Mouse (Mus musculus) A20 (cell line): ENCODE measurements around the gene Htr2a.
A peak's percentile ranks its signal among the peaks of the same experiment; 100 is the strongest.

Source experiments
- DNase-seq: peaks from one replicate; pipeline ENCODE4 v3.0.0-alpha.2; 2011; ENCODE audit warnings: low read depth, low spot score

Htr2a gene

DNA sequence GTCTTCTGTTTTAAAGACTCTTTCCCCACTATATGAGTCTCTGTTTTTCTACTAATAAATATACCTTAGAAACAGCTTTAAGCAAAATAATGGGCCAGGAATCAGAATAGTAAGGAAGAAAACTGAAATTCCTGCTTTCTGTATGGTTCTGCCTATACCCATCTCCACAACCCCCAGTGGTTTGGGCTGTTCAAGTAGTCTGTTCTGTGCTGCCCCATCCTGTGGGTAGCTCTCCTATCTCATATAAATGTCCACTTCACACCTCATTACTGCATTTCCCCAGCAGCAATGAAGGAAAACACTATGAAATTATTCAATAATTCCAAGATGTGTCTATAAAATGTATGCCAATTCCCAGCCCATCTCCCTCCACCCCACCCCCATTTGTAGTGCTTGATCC is 56.8 kb downstream of the Htr2a start:
- no peak for DNase-seq

- no peak for DNase-seq
These were observed 58.6 kb downstream of the Htr2a start for GRCm38 (mm10) chr14:74699241-74699640.

DNA sequence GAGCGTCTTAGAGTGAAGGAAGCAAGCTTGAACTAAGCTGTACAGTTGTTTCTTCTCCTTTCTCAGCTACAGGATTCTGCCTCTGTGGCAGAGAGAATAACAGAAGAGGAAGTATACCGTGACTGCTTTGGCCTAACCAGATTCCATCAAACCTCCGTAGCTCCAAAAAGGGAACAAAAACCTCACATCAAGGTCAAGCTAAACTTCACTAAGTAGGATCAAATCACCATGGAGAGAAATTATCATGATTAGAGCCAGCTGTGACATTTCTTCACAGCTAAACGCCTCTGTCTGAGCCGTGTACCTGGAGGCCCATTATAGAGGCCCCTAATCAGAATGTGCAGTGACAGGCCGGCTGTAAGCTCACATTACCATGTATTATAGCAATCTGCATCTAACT is 63.3 kb downstream of the Htr2a start:
- peak; percentile 59 for DNase-seq

GRCm38 (mm10) chr14:74709054-74709453 is 68.4 kb downstream of the Htr2a start:
- peak; percentile 72 for DNase-seq

DNA sequence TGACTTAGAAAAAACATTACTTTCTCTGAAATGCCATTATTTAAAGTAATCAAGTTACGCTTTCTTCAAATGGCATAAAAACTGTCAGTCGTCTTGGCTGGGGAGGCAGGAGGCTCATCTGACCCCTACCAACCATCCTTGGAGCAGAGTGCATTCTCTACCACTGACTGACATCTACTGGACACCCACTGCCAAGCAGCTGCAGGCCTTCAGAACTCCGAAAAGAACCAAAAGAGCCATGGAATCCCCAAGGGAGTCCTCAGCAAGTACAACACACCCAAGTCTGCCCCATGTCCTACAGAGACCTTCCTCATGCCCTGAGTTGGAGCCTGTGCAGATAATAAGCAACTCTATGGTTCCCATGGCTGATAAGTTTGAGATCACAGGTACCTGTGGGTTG is 82.9 kb downstream of the Htr2a start:
- no peak for DNase-seq

DNA sequence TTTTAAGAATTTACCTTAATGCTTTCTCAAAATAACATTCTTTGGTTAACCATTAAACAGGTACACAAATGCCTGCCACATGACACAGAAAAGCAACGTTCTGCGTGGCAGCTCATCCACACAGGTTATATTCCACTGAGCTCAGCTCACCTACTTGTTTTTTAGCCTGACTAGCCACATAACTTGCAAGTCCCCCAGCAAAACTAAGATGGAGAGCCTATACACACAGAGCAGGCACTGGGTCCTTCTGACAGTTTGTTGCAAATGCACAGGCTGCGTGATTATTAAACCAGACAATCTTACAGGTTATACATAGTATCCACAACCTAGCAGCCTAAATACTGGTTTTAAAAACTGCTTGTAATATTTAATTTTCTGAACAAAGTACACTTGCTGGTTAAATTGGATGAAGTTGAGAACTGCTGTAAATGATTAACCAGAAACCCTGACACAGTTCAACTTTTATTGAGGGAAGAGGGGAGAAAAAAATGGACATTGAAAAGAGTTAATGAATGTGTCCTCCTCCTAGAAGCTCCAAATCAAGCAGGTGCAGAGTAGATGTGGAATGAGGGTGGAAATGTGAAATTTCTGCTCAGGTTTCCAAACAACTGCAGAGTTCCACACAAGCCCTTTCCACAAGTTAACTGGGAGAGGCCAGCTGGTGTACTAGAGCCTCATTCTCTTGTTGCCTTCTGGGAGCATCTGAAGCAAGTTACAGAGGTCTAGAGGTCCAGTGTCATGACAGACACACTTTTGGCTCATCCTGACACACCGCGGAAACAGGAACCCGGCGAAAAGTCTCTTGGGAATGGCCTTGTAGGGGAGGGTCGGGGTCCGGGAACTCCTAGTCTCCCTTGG is 90.8 kb downstream of the Htr2a start:
- no peak for DNase-seq

- DNase-seq = peak; percentile 96
These were observed 91.6 kb downstream of the Htr2a start, which contains the start of gene Esd for GRCm38 (mm10) chr14:74732079-74732783. TSS of gene Esd (plus strand) at chr14:74732297.

DNA sequence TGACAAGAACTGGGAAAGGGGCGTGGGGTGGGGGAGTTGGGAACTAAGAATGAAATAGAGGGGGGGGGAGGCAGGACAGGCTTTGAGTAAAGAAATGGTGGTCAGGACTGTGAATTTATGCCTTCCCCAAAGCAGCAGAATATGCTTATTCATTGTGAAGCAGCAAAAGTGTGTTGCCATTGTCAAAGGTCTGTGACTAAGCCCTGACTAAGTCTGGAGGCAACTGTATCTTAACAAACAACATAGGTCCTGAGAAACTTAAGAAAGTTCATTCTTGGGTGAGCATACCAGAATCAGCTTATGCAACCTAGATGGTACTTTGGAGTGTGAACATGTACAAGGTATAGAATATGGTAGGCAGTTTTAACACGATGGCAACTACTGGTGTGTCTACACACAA is 92.8 kb downstream of the Htr2a start:
- DNase-seq = peak; percentile 12

DNA sequence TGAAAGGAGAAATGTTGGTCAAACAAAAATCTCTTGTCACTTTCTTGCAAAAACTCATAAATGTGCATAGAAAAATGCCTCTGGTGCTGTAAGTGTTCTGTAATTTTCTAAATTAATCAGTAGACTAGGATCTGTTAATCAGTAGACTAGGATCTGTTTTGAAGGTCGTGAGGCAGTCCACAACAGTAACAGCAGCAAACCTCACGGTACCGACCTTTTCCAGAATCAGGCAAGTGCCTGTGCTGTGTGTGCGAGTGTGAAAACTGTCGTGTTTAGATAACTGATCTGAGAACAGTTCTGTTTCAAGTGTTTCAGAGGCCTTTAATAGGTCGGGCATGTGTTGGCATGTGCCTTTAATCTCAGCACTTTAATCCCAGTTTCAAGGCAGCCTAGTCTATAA is 94.8 kb downstream of the Htr2a start:
- no peak for DNase-seq

- DNase-seq = no peak
These were observed 96.2 kb downstream of the Htr2a start for GRCm38 (mm10) chr14:74736850-74737249.
